Mouse (Mus musculus) hindbrain, embryonic 16.5 days (tissue): ENCODE results near the gene Fndc1. TPM values are rescaled to one million over a fixed set of nuclear protein-coding genes. Genes with fewer than 3 reads are reported as not detected.

Source experiments
- ATAC-seq: fragments of 200-750 bp; cut with Nextera tagmentation; 2 replicates; pipeline ENCODE4 v1.8.0; 2017; ENCODE audit warnings: moderate TSS enrichment, moderate library complexity
- H3K27ac ChIP-seq: fragments of 300-500 bp; sonication (generic); 2 replicates; pipeline ENCODE4 v1.5.1; 2014; ENCODE audit warnings: low read depth, mild to moderate bottlenecking, control low read depth, low read length, moderate library complexity
- H3K27me3 ChIP-seq: fragments of 300-500 bp; sonication (generic); replicated peaks from 2 replicates; pipeline ENCODE4 v1.6.1; 2014; ENCODE audit warnings: low read length; ENCODE audit not compliant: control insufficient read depth, insufficient read depth
- H3K36me3 ChIP-seq: fragments of 300-500 bp; sonication (generic); 2 replicates; pipeline ENCODE4 v1.6.1; 2014; ENCODE audit warnings: mild to moderate bottlenecking, low read length, moderate library complexity, mixed read lengths; ENCODE audit not compliant: control insufficient read depth, insufficient read depth
- H3K4me1 ChIP-seq: fragments of 300-500 bp; sonication (generic); 2 replicates; pipeline ENCODE4 v1.6.1; 2014; ENCODE audit warnings: low read depth, low read length; ENCODE audit not compliant: control insufficient read depth, insufficient read depth
- H3K4me2 ChIP-seq: fragments of 300-500 bp; sonication (generic); 2 replicates; pipeline ENCODE4 v1.6.1; 2014; ENCODE audit warnings: mild to moderate bottlenecking, low read length, control low read depth, moderate library complexity
- H3K4me3 ChIP-seq: fragments of 300-500 bp; sonication (generic); 2 replicates; pipeline ENCODE4 v1.5.1; 2014; ENCODE audit warnings: mild to moderate bottlenecking, low read length, control low read depth, moderate library complexity
- H3K9ac ChIP-seq: fragments of 300-500 bp; sonication (generic); 2 replicates; pipeline ENCODE4 v1.6.1; 2014; ENCODE audit warnings: low read depth, mild to moderate bottlenecking, control low read depth, low read length, moderate library complexity
- H3K9me3 ChIP-seq: fragments of 300-500 bp; sonication (generic); 2 replicates; pipeline ENCODE4 v1.6.1; 2014; ENCODE audit warnings: mild to moderate bottlenecking, low read length, moderate library complexity; ENCODE audit not compliant: control insufficient read depth
- WGBS: fragments of 180-500 bp; shearing (Covaris S2); extraction: QIAGEN DNeasy Blood & Tissue Kit; methylation state at CpG from one replicate; pipeline ENCODE4 v1.1.7; 2014; 5-methylcytosine and 5-hydroxymethylcytosine counted together
- polyA plus RNA-seq: library from polyadenylated mRNA; unstranded; fragments of >200 nt; fragmentation: Nextera tagmentation; extraction: Ambion mirVana; gene quantifications from 2 replicates; pipeline ENCODE4 v1.2.1, GENCODE M21; 2015

Gene Fndc1
- polyA plus RNA-seq, 1 experiment from 2014 or later: 8.3 TPM

DNA sequence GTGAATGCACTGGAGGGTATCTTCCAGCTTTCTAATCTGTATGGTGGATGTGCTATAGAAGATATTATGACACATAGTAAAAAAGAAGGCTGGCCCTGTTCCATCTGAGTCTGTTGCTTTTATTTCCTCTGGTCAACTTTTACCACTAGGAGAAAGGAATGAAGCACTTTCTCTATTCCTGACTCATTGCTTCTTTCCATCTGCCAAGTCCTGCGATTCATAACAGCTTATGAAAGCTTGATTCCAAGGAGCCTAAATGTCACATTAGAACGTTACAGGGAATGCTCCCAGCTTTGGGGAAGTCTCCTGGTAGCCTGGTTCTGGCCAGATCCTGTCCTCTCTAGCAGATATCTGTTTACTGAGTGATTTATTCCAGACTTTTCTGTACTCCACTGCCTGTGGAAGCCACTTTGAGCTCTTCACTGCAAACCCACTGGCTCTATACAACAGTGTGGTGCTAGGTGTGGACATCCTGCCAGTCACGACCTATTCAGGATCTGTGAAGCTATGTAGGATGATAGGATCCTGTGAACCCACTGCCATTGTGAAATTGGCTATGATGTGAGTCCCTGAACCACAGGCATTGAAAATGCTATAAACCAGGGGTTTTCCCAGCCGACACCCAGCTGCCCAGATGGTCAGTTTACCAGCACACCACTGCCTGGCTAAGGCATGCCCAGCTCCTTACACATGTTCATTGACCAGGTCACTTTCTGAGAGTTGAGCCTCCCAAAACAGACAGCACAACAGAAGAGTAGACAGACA, 77.9 kb downstream of the Fndc1 start:
- no peak for ATAC-seq
- no peak overlapping the region for H3K4me3 ChIP-seq
- no peaks in the 10 kb centered on the region for H3K27me3 ChIP-seq
- no peak overlapping the region for H3K4me2 ChIP-seq
- H3K27ac ChIP-seq: no peak overlapping the region
- peaks cover 3% of the 10 kb centered on the region; the same call in 1 of the 2 replicates for H3K4me1 ChIP-seq
- no peaks in the 10 kb centered on the region for H3K36me3 ChIP-seq
- H3K9ac ChIP-seq: no peak overlapping the region
- WGBS: 86% methylated on average over 4 of the region's 4 CpGs
- H3K9me3 ChIP-seq: no peaks in the 10 kb centered on the region

- 67% methylated on average over 3 of the region's 3 CpGs for WGBS
- no peaks in the 10 kb centered on the region for H3K27me3 ChIP-seq
- no peaks in the 10 kb centered on the region for H3K9me3 ChIP-seq
- ATAC-seq: peak; percentile 70; the same call in 1 of the 2 replicates
- no peaks in the 10 kb centered on the region for H3K36me3 ChIP-seq
- no peak overlapping the region for H3K9ac ChIP-seq
- H3K4me3 ChIP-seq: no peak overlapping the region
- H3K4me1 ChIP-seq: peaks cover 3% of the 10 kb centered on the region; the same call in 1 of the 2 replicates
- H3K27ac ChIP-seq: no peak overlapping the region
- H3K4me2 ChIP-seq: no peak overlapping the region
These were observed 80.3 kb downstream of the Fndc1 start for GRCm38 (mm10) chr17:7746841-7747240.

GRCm38 (mm10) chr17:7744976-7745375, 82.1 kb downstream of the Fndc1 start:
- WGBS: 88% methylated on average over 4 of the region's 4 CpGs
- no peak for ATAC-seq
- no peak overlapping the region for H3K4me3 ChIP-seq
- H3K27ac ChIP-seq: no peak overlapping the region
- no peak overlapping the region for H3K4me2 ChIP-seq
- H3K27me3 ChIP-seq: no peaks in the 10 kb centered on the region
- H3K9me3 ChIP-seq: no peaks in the 10 kb centered on the region
- H3K36me3 ChIP-seq: no peaks in the 10 kb centered on the region
- peaks cover 3% of the 10 kb centered on the region; the same call in 1 of the 2 replicates for H3K4me1 ChIP-seq
- no peak overlapping the region for H3K9ac ChIP-seq

DNA sequence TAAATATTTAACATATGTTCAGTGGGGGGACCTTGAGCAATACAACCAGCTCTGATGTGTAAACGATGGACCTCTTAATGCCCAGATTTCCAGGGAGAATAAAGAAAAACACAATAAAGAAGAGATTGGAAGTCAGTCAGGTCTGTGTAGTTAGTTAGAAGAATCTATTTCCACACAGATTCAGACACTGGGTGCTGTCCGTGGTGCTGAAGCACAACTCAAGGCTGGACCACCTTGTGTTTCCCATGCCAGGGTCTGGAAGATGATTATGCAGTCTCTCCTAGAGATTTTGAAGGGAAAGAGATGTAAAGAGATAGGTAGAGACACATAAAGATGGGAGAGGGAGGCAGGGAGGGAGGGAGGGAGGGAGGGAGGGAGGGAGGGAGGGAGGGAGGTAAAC, 86.1 kb downstream of the Fndc1 start:
- no peak overlapping the region for H3K4me2 ChIP-seq

DNA sequence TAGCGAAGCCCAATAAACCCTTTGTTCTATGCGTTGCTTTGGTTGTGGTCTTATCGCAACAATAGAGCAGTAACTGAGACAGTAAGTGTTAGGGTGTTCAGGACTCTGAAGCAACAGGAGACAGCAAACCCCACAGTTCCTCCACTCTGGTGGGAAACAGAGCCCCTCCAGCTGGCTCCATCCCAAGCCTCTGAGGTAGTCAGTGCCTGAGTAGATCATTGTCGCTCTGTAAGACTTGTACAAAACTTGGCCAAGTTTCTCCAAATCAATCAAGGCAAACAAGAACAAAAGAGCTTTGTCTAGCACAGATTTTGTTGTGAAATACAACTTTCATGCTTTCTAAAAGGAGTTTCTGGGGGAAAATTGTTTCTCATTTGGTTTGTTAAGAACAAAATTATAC, 104.1 kb downstream of the Fndc1 start:
- 74% methylated on average over 4 of the region's 4 CpGs for WGBS
- no peaks in the 10 kb centered on the region for H3K27me3 ChIP-seq
- no peaks in the 10 kb centered on the region for H3K4me1 ChIP-seq
- ATAC-seq: no peak
- H3K9me3 ChIP-seq: no peaks in the 10 kb centered on the region
- H3K4me2 ChIP-seq: no peak overlapping the region
- no peak overlapping the region for H3K9ac ChIP-seq
- no peak overlapping the region for H3K27ac ChIP-seq
- H3K36me3 ChIP-seq: no peaks in the 10 kb centered on the region
- no peak overlapping the region for H3K4me3 ChIP-seq

More for the DNA sequence above, 86.1 kb downstream of the Fndc1 start:
- Histone ChIP-seq H3K9me3 (no peaks in the 10 kb centered on the region), H3K36me3 (no peaks in the 10 kb centered on the region), H3K4me1 (no peaks in the 10 kb centered on the region), H3K27me3 (no peaks in the 10 kb centered on the region), H3K9ac (no peak overlapping the region), H3K4me3 (no peak overlapping the region), H3K27ac (no peak overlapping the region)
- ATAC-seq: no peak
- WGBS: 26% methylated on average over 2 of the region's 2 CpGs

GRCm38 (mm10) chr17:7718886-7719285, 108.2 kb downstream of the Fndc1 start:
- Histone ChIP-seq H3K9me3 (no peaks in the 10 kb centered on the region), H3K4me2 (no peak overlapping the region), H3K4me1 (no peaks in the 10 kb centered on the region), H3K36me3 (no peaks in the 10 kb centered on the region), H3K4me3 (no peak overlapping the region), H3K27ac (no peak overlapping the region), H3K27me3 (no peaks in the 10 kb centered on the region), H3K9ac (no peak overlapping the region)
- WGBS: 61% methylated on average over 1 of the region's 1 CpGs
- no peak for ATAC-seq

DNA sequence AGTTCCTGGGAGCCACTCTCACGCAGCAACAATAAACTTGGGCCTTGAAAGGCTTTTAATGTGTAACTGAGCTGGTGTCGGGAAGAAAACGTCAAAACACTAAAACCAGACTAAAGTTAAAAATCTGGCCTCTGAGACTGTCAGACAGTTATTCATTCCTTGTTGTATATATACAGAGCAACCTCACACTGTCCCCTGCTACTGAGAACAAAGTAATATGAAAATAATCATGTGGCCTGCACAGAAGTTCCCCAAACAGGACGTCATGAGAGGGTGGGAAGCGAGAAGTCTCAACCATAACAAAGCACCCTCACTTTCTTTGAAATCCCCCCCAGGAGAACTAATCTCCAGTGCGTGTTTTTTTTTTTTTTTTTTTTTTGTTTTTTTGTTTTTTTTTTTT, 109.2 kb downstream of the Fndc1 start:
- H3K27ac ChIP-seq: no peak overlapping the region
- H3K27me3 ChIP-seq: no peaks in the 10 kb centered on the region
- H3K4me1 ChIP-seq: no peaks in the 10 kb centered on the region
- no peak for ATAC-seq
- H3K9ac ChIP-seq: no peak overlapping the region
- no peak overlapping the region for H3K4me2 ChIP-seq
- H3K4me3 ChIP-seq: no peak overlapping the region
- no peaks in the 10 kb centered on the region for H3K36me3 ChIP-seq
- no peaks in the 10 kb centered on the region for H3K9me3 ChIP-seq
- WGBS: 81% methylated on average over 6 of the region's 6 CpGs

- Histone ChIP-seq H3K9me3 (no peaks in the 10 kb centered on the region), H3K36me3 (no peaks in the 10 kb centered on the region), H3K4me3 (no peak overlapping the region), H3K27me3 (no peaks in the 10 kb centered on the region), H3K4me2 (no peak overlapping the region), H3K9ac (no peak overlapping the region), H3K27ac (no peak overlapping the region), H3K4me1 (no peaks in the 10 kb centered on the region)
- 78% methylated on average over 2 of the region's 2 CpGs for WGBS
- ATAC-seq: no peak
These were observed 114.1 kb downstream of the Fndc1 start for GRCm38 (mm10) chr17:7713020-7713419.

DNA sequence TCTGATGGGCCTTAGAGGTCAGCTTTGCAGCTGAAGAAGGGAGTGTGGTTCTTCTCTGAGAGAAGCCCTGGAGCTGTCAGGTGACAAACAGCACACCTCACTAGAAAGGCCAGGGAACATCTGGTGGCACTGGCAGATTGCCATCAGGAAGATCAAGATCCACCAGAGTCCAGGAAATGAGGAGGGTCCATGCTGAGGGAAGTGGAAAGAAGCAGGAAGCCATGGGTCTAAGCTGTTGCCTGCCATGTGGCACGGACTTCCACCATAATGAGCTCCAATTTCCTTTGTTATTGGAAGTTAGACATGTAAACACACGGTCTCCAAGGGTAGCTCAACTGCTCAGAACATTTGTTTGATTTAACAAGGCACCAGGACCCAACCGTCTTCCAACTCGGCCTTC, 120.0 kb downstream of the Fndc1 start:
- H3K9me3 ChIP-seq: no peaks in the 10 kb centered on the region
- H3K36me3 ChIP-seq: no peaks in the 10 kb centered on the region
- 75% methylated on average over 4 of the region's 4 CpGs for WGBS
- H3K9ac ChIP-seq: no peak overlapping the region
- no peak for ATAC-seq
- H3K27me3 ChIP-seq: no peaks in the 10 kb centered on the region
- H3K4me3 ChIP-seq: no peak overlapping the region
- H3K27ac ChIP-seq: no peak overlapping the region
- H3K4me1 ChIP-seq: no peaks in the 10 kb centered on the region
- H3K4me2 ChIP-seq: no peak overlapping the region
